Mouse (Mus musculus): ENCODE results near the gene Atp2c2. TPM values are rescaled to one million over a fixed set of nuclear protein-coding genes. Genes with fewer than 3 reads are reported as not detected.

The Atp2c2 gene
- polyA plus RNA-seq, 1 experiment, result 0.98 TPM

Other genes with a start within 250 kb of the Atp2c2 start
- gene Slc38a8, start 198.3 kb upstream of the Atp2c2 start, polyA plus RNA-seq (2012; rRNA removed), result 0.72 and 0.88 TPM in 2 replicates
- gene Mbtps1, start 141.3 kb upstream of the Atp2c2 start, polyA plus RNA-seq (2012; rRNA removed), result 65.4 and 70.7 TPM in 2 replicates
- 36.3 and 38.5 TPM in 2 replicates for gene Hsdl1, start 124.8 kb upstream of the Atp2c2 start, polyA plus RNA-seq (2012; rRNA removed)
- 0.15 and 0.18 TPM in 2 replicates for gene Dnaaf1, start 124.8 kb upstream of the Atp2c2 start, polyA plus RNA-seq (2012; rRNA removed)
- gene Taf1c, start 94.8 kb upstream of the Atp2c2 start, polyA plus RNA-seq (2012; rRNA removed), result 15.3 and 16.3 TPM in 2 replicates
- 0.08 TPM in 1 of 2 replicates, not detected in the other for gene Adad2, start 87.3 kb upstream of the Atp2c2 start, polyA plus RNA-seq (2012; rRNA removed)
- gene Kcng4, start 64.3 kb upstream of the Atp2c2 start, polyA plus RNA-seq (2012; rRNA removed), result 3.1 and 4.9 TPM in 2 replicates
- 18.2 and 24.3 TPM in 2 replicates for gene Wfdc1, start 33.6 kb upstream of the Atp2c2 start, polyA plus RNA-seq (2012; rRNA removed)
- gene Tldc1, start 78.4 kb downstream of the Atp2c2 start, polyA plus RNA-seq (2012; rRNA removed), result 12.1 and 12.7 TPM in 2 replicates
- gene Cotl1, start 140.5 kb downstream of the Atp2c2 start, polyA plus RNA-seq (2012; rRNA removed), result 108 and 119 TPM in 2 replicates
- gene Klhl36, start 162.3 kb downstream of the Atp2c2 start, polyA plus RNA-seq (2012; rRNA removed), result 9.5 and 10.2 TPM in 2 replicates
- 86.8 and 98.2 TPM in 2 replicates for gene Usp10, start 210.4 kb downstream of the Atp2c2 start, polyA plus RNA-seq (2012; rRNA removed)
- 15.5 and 22.2 TPM in 2 replicates for gene Gm20388, start 210.8 kb downstream of the Atp2c2 start, polyA plus RNA-seq (2012; rRNA removed)

Data from frontal cortex, adult 2 months (tissue).